Mouse (Mus musculus): Measurements from ENCODE around the gene Bcar3.
"Not testable (repeated sequence)": the region's sequence is repeated elsewhere in the genome, so short reads cannot be mapped to it uniquely, and the experiment has no call there.

Bcar3 gene

GRCm38 (mm10) chr3:122293954-122294850 is at the start of gene Bcar3:
TSS of gene Bcar3 (plus strand) at chr3:122294136.
- DNase-seq: peak; percentile 73 to 82

- no peak for DNase-seq
Observed at GRCm38 (mm10) chr3:122244759-122245158, 49.2 kb upstream of the Bcar3 start.

- peak; percentile 86 to 89 for DNase-seq
Observed at GRCm38 (mm10) chr3:122245215-122245877, 48.6 kb upstream of the Bcar3 start, which contains the start of gene Gclm. TSS of gene Gclm (plus strand) at chr3:122245557.

GRCm38 (mm10) chr3:122245878-122246332 is 48.0 kb upstream of the Bcar3 start:
- DNase-seq: peak; percentile 49 to 62

- no peak for DNase-seq
Observed at GRCm38 (mm10) chr3:122246406-122246805, 47.5 kb upstream of the Bcar3 start.

GRCm38 (mm10) chr3:122246986-122247767 is 46.8 kb upstream of the Bcar3 start:
- no peak for DNase-seq

GRCm38 (mm10) chr3:122247768-122248100 is 46.2 kb upstream of the Bcar3 start:
- DNase-seq: no peak

GRCm38 (mm10) chr3:122252466-122253253 is 41.3 kb upstream of the Bcar3 start:
- DNase-seq: no peak

- not testable (repeated sequence) for DNase-seq
Observed at GRCm38 (mm10) chr3:122254050-122254449, 39.9 kb upstream of the Bcar3 start.

GRCm38 (mm10) chr3:122269986-122270385 is 23.9 kb upstream of the Bcar3 start:
- DNase-seq: no peak

GRCm38 (mm10) chr3:122272565-122272964 is 21.4 kb upstream of the Bcar3 start:
- not testable (repeated sequence) for DNase-seq

- no peak for DNase-seq
Observed at GRCm38 (mm10) chr3:122273407-122274240, 20.3 kb upstream of the Bcar3 start.

GRCm38 (mm10) chr3:122274241-122275024 is 19.5 kb upstream of the Bcar3 start, which contains the start of gene Dnttip2:
TSS of gene Dnttip2 (plus strand) at chr3:122274388.
- peak; percentile 77 to 81 for DNase-seq

- no peak for DNase-seq
Observed at GRCm38 (mm10) chr3:122275111-122275510, 18.8 kb upstream of the Bcar3 start.

- DNase-seq: no peak
Observed at GRCm38 (mm10) chr3:122287195-122287594, 6.7 kb upstream of the Bcar3 start.

- no peak for DNase-seq
Observed at GRCm38 (mm10) chr3:122288613-122289195, 5.2 kb upstream of the Bcar3 start.

- DNase-seq: not testable (repeated sequence)
Observed at GRCm38 (mm10) chr3:122289344-122289743, 4.6 kb upstream of the Bcar3 start.

- DNase-seq: no peak
Observed at GRCm38 (mm10) chr3:122290696-122291095, 3.2 kb upstream of the Bcar3 start.

- DNase-seq: no peak
Observed at GRCm38 (mm10) chr3:122291828-122292227, 2.1 kb upstream of the Bcar3 start.
